Mouse (Mus musculus) embryonic facial prominence, embryonic 11.5 days (tissue): ENCODE results near the gene Entpd1. TPM values are rescaled to one million over a fixed set of nuclear protein-coding genes. Genes with fewer than 3 reads are reported as not detected.

Source experiments
- ATAC-seq: fragments of 200-750 bp; cut with Nextera tagmentation; replicated peaks from 2 replicates; pipeline ENCODE4 v1.8.0; 2017; ENCODE audit warnings: low read depth; ENCODE audit not compliant: insufficient number of reproducible peaks, low FRiP score, low TSS enrichment
- DNase-seq: peaks from one replicate; pipeline ENCODE4 v3.0.0-alpha.2; 2015; ENCODE audit warnings: low spot score
- H3K27ac ChIP-seq: fragments of 300-500 bp; sonication (generic); replicated peaks from 2 replicates; pipeline ENCODE4 v1.5.1; 2014; ENCODE audit warnings: mild to moderate bottlenecking, low read depth, low read length, control low read depth
- H3K27me3 ChIP-seq: fragments of 300-500 bp; sonication (generic); 2 replicates; pipeline ENCODE4 v1.6.1; 2014; ENCODE audit warnings: mild to moderate bottlenecking, low read length, moderate library complexity, mixed read lengths; ENCODE audit not compliant: control insufficient read depth, insufficient read depth
- H3K36me3 ChIP-seq: fragments of 300-500 bp; sonication (generic); replicated peaks from 2 replicates; pipeline ENCODE4 v1.6.1; 2014; ENCODE audit warnings: low read depth, mild to moderate bottlenecking, low read length, moderate library complexity, mixed read lengths; ENCODE audit not compliant: control insufficient read depth, insufficient read depth
- H3K4me1 ChIP-seq: fragments of 300-500 bp; sonication (generic); 2 replicates; pipeline ENCODE4 v1.6.1; 2014; ENCODE audit warnings: low read length, mixed read lengths; ENCODE audit not compliant: control insufficient read depth, insufficient read depth
- H3K4me2 ChIP-seq: fragments of 300-500 bp; sonication (generic); 2 replicates; pipeline ENCODE4 v1.6.1; 2014; ENCODE audit warnings: low read depth, mild to moderate bottlenecking, control low read depth, low read length, moderate library complexity
- H3K4me3 ChIP-seq: fragments of 300-500 bp; sonication (generic); 2 replicates; pipeline ENCODE4 v1.5.1; 2014; ENCODE audit warnings: low read depth, low read length, control low read depth
- H3K9ac ChIP-seq: fragments of 300-500 bp; sonication (generic); replicated peaks from 2 replicates; pipeline ENCODE4 v1.6.1; 2014; ENCODE audit warnings: mild to moderate bottlenecking, control low read depth, low read length
- H3K9me3 ChIP-seq: fragments of 300-500 bp; sonication (generic); replicated peaks from 2 replicates; pipeline ENCODE4 v1.6.1; 2016; ENCODE audit warnings: mild to moderate bottlenecking, low read length, inconsistent platforms, mixed read lengths; ENCODE audit not compliant: control insufficient read depth
- WGBS: fragments of 180-500 bp; shearing (Covaris S2); extraction: QIAGEN DNeasy Blood & Tissue Kit; methylation state at CpG from one replicate; pipeline ENCODE4 v1.1.7; 2014; 5-methylcytosine and 5-hydroxymethylcytosine counted together
- polyA plus RNA-seq: library from polyadenylated mRNA; unstranded; fragments of >200 nt; fragmentation: Nextera tagmentation; extraction: Ambion mirVana; gene quantifications from 2 replicates; pipeline ENCODE4 v1.2.1, GENCODE M21; 2014

The Entpd1 gene
- polyA plus RNA-seq, 1 experiment from 2014 or later, result 6.1 TPM

DNA sequence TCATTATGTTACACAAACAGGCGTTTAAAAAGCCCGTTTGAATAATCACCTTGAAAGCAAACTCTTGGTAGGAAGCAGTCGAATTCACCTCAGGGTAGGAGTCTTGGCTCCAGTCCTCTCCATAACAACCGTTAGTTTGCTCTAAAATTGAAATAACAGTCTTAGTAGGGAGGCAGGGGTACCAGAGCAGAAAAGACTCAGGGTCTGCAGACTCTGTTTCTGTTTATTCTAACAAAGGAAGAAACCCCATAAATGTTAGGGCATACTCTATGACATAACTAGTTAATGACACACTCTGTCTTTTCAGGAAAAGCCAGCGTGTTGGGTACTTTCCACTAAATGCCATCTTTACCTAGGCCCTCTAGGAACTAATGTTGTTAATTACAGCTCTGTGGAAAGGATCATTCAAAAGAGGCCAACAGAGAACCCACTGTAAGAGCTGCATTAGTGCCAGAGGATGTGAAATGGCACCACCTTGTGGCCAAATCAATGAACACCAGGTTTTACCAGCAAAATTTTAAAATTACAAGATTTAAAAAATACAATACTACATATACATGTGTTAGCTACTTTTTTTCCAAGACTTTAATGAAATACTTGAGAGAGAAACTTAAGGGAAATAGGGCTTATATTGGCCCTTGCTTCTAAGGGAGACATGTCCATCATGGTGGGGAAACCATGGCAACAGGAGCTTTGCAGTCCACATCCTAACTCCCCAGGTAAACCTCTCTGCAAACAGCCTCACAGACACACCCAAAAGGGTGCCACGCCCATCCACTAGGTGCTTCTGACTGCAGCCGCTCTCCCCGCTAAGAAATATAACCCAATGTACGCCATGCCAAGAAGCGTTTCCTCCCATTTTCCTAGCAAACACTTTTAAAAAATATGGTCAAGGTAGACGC is 110.2 kb downstream of the Entpd1 start:
- H3K4me3 ChIP-seq, result no peak overlapping the region
- no peaks in the 10 kb centered on the region for H3K4me1 ChIP-seq
- H3K27ac ChIP-seq, result no peak overlapping the region
- DNase-seq, result peak; percentile 80
- no peak overlapping the region for H3K4me2 ChIP-seq
- H3K36me3 ChIP-seq, result no peaks in the 10 kb centered on the region
- H3K27me3 ChIP-seq, result no peaks in the 10 kb centered on the region
- 0 out of 2 replicates have a peak, but pooled peaks have one; percentile 42 for ATAC-seq
- H3K9ac ChIP-seq, result no peak overlapping the region
- 56% methylated on average over 11 of the region's 11 CpGs for WGBS
- H3K9me3 ChIP-seq, result no peaks in the 10 kb centered on the region

DNA sequence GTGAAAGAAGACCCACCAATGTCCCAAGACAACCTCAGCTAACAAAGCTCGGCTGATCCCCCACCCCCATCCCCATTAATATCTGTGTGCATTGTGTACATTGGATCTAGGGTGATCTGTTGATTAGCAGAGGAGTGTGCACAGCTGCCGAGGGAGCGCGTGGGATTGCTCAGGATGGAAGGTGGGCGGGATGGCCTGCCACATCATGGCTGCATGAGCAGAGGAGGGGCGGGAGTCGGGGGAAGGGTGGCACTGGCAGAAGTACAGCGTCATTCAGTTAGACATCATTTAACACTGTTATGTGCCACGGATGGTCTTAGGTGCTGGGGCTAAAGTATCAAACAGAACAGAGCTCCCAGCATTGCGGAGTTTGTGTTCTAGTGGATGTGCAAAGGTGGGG is 111.3 kb downstream of the Entpd1 start:
- H3K9ac ChIP-seq, result no peak overlapping the region
- no peaks in the 10 kb centered on the region for H3K27me3 ChIP-seq
- H3K4me1 ChIP-seq, result no peaks in the 10 kb centered on the region
- no peak for DNase-seq
- H3K4me2 ChIP-seq, result no peak overlapping the region
- H3K4me3 ChIP-seq, result no peak overlapping the region
- no peak overlapping the region for H3K27ac ChIP-seq
- ATAC-seq, result no peak
- WGBS, result 69% methylated on average over 10 of the region's 10 CpGs
- no peaks in the 10 kb centered on the region for H3K9me3 ChIP-seq
- no peaks in the 10 kb centered on the region for H3K36me3 ChIP-seq

DNA sequence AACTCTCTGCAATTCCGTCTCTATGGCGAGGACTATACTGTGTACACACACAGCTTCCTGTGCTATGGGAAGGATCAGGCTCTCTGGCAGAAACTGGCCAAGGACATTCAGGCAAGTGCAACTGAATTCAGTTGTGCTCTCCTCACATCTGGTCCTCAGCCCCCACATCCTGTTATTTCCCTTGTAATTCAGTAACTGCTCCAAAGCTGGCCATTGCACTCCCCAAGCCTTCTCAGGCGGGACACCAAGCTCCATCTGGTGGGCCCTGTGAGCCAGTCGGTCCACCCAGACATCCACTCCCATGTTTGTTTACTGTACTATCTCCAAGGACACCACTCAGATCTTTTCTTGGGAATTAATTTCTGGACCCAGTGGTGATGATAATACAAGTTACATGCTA is 114.0 kb downstream of the Entpd1 start:
- no peak overlapping the region for H3K9ac ChIP-seq
- no peaks in the 10 kb centered on the region for H3K4me1 ChIP-seq
- H3K9me3 ChIP-seq, result no peaks in the 10 kb centered on the region
- peak; percentile 29 for DNase-seq
- ATAC-seq, result no peak
- 64% methylated on average over 4 of the region's 4 CpGs for WGBS
- H3K27ac ChIP-seq, result no peak overlapping the region
- H3K4me3 ChIP-seq, result no peak overlapping the region
- no peaks in the 10 kb centered on the region for H3K36me3 ChIP-seq
- H3K4me2 ChIP-seq, result no peak overlapping the region
- H3K27me3 ChIP-seq, result no peaks in the 10 kb centered on the region

DNA sequence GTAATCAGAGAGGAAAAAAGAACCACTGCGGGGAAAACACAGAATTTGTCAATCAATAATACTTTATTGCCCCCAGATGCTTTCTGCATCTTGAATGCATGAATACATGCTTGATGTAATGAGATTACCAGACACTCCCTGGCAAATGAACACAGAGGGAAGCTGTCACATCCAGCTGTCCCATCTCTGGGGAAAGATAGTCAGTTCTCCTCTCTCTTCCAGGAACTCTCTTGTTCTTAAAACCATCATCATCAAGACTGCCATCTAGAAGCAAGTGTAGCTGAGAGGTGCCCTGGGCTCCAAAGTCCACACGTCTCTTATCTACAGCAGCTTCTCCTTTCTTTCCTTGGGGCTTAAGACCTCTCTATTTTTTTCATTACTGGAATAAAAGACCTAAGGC is 114.4 kb downstream of the Entpd1 start:
- 78% methylated on average over 2 of the region's 2 CpGs for WGBS
- Histone ChIP-seq H3K9me3 (no peaks in the 10 kb centered on the region), H3K27ac (no peak overlapping the region), H3K4me1 (no peaks in the 10 kb centered on the region), H3K36me3 (no peaks in the 10 kb centered on the region), H3K27me3 (no peaks in the 10 kb centered on the region), H3K9ac (no peak overlapping the region), H3K4me3 (no peak overlapping the region), H3K4me2 (no peak overlapping the region)
- ATAC-seq (no peak), DNase-seq (no peak)

DNA sequence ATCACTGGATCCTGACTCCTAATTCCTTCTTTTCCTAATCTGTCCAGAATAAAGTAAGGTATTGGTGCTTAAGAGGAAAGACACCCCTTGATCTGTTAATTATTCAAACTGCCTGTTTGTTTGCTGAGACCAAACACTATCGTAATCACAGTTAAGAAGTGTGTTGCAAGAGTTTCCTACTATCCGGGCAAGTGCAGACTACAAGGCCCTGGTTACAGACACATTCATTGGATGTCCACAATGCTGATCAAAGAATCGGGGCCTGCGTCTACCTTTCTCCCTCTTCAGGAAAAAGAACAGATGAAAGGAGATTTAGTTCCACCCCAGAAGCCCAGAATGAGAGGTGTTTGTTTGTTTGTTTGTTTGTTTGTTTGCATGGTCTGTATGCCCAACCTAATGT is 116.0 kb downstream of the Entpd1 start:
- 89% methylated on average over 4 of the region's 4 CpGs for WGBS
- H3K9ac ChIP-seq, result no peak overlapping the region
- H3K27ac ChIP-seq, result no peak overlapping the region
- no peaks in the 10 kb centered on the region for H3K9me3 ChIP-seq
- H3K4me1 ChIP-seq, result no peaks in the 10 kb centered on the region
- DNase-seq (no peak), ATAC-seq (no peak)
- no peak overlapping the region for H3K4me3 ChIP-seq
- no peaks in the 10 kb centered on the region for H3K36me3 ChIP-seq
- no peak overlapping the region for H3K4me2 ChIP-seq
- H3K27me3 ChIP-seq, result no peaks in the 10 kb centered on the region

DNA sequence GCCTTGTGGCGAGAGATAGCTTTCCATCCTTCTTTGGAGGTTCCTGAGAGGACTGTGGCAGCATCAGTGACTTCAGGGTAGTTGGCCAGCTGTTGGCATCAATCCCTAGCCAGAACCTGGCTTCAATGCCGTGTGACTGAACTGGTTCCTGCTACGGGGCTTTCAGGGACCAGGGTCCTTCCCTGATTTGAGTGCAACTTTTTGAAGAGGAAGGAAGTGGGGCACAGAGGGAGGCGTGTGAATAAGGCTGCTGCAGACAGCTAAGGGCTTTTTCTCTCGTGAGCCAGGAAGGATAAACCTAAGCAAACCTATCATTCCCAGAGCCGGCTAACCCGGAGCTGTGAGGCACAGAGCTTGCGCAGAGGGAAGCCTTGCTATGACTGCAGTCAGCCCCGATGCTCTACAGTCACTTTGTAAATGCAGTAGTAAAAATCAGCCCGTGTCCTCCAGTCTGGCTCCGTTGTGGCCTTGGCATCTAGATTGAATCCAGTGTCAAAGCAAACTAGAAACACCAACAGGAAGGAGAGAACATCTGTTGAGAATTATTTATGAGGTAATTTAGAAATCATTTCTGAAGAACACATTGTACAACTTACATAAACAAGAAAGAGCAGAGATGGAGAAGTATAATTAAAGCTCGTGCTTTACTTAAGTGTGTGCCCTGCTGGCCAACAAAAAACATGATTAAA is 116.7 kb downstream of the Entpd1 start:
- no peak overlapping the region for H3K4me3 ChIP-seq
- H3K9me3 ChIP-seq, result no peaks in the 10 kb centered on the region
- no peak overlapping the region for H3K27ac ChIP-seq
- no peaks in the 10 kb centered on the region for H3K4me1 ChIP-seq
- H3K9ac ChIP-seq, result peak overlapping the region; percentile 2; the same call in 1 of the 2 replicates
- no peak for ATAC-seq
- 45% methylated on average over 12 of the region's 12 CpGs for WGBS
- no peak overlapping the region for H3K4me2 ChIP-seq
- H3K27me3 ChIP-seq, result no peaks in the 10 kb centered on the region
- H3K36me3 ChIP-seq, result no peaks in the 10 kb centered on the region
- DNase-seq, result peak; percentile 57

DNA sequence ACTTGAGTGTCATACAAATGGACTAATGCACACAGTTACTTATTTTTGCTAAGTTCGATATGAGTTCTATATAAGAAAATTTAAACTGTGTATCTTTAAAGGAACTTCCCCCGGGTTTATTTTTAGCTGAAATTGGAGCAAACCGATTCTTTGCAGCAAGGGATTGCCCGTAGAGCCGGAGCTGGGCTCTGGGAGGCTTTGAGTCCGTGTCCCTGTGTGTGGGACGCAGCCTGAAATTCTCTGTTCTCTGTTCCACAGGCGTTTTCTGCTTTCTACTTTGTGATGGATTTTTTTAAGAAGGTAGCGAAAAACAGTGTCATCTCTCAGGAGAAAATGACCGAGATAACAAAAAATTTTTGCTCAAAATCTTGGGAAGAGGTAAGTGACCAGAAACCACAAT is 121.2 kb downstream of the Entpd1 start:
- H3K4me2 ChIP-seq, result no peak overlapping the region
- no peak for DNase-seq
- H3K4me1 ChIP-seq, result no peaks in the 10 kb centered on the region; the same call in 1 of the 2 replicates
- H3K36me3 ChIP-seq, result no peaks in the 10 kb centered on the region
- WGBS, result 78% methylated on average over 10 of the region's 10 CpGs
- ATAC-seq, result no peak
- H3K4me3 ChIP-seq, result no peak overlapping the region
- H3K9me3 ChIP-seq, result no peaks in the 10 kb centered on the region
- H3K27ac ChIP-seq, result no peak overlapping the region
- H3K9ac ChIP-seq, result no peak overlapping the region
- no peaks in the 10 kb centered on the region for H3K27me3 ChIP-seq

DNA sequence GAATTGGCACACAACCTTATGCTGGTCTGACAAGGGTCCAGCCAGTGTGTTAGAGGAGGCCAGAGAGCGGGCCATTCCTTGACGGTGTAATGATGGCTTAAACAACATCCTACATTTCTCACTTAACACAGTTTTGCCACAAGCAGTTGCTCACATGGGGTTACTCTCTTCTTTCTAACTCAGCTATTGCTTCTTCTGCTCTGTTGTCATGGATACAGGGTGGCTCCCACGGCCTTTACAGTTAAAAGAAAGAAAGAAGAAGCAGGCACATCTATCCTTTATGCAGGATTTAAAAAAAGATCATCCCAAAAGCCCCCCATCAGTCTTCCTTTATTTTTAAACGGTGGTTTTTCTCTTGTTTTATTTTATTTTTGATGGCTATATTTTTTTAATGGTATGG is 121.7 kb downstream of the Entpd1 start:
- no peaks in the 10 kb centered on the region for H3K36me3 ChIP-seq
- no peaks in the 10 kb centered on the region for H3K27me3 ChIP-seq
- H3K9me3 ChIP-seq, result no peaks in the 10 kb centered on the region
- no peak overlapping the region for H3K4me2 ChIP-seq
- 68% methylated on average over 4 of the region's 4 CpGs for WGBS
- DNase-seq (no peak), ATAC-seq (no peak)
- no peak overlapping the region for H3K9ac ChIP-seq
- H3K27ac ChIP-seq, result no peak overlapping the region
- H3K4me1 ChIP-seq, result no peaks in the 10 kb centered on the region; the same call in 1 of the 2 replicates
- no peak overlapping the region for H3K4me3 ChIP-seq
